Mouse (Mus musculus) liver, embryonic 14.5 days (tissue): Measurements from ENCODE around the gene Ppp2r3a. TPM values are rescaled to one million over a fixed set of nuclear protein-coding genes. Genes with fewer than 3 reads are reported as not detected.

Experiments used
- ATAC-seq: fragments of 200-750 bp; cut with Nextera tagmentation; 2 replicates; pipeline ENCODE4 v1.8.0; 2017; ENCODE audit warnings: moderate number of reproducible peaks, mild to moderate bottlenecking, moderate library complexity; ENCODE audit not compliant: insufficient read depth
- DNase-seq, 3 experiments: peaks; one replicate each; pipeline ENCODE4 v3.0.0-alpha.2; 2012 to 2013; ENCODE audit warnings: low read depth in 3 of 3, low spot score in 3 of 3
- H3K27ac ChIP-seq: fragments of 300-500 bp; sonication (generic); 2 replicates; pipeline ENCODE4 v1.5.1; 2014; ENCODE audit warnings: moderate library complexity, mild to moderate bottlenecking, control low read depth, inconsistent platforms
- H3K27me3 ChIP-seq: fragments of 300-500 bp; sonication (generic); 2 replicates; pipeline ENCODE4 v1.6.1; 2014; ENCODE audit warnings: mild to moderate bottlenecking, low read length, moderate library complexity; ENCODE audit not compliant: control insufficient read depth, insufficient read depth
- H3K36me3 ChIP-seq: fragments of 300-500 bp; sonication (generic); replicated peaks from 2 replicates; pipeline ENCODE4 v1.6.1; 2014; ENCODE audit warnings: low read depth; ENCODE audit not compliant: control insufficient read depth, insufficient read depth
- H3K4me1 ChIP-seq, 2 experiments: fragments of 200-500 bp in 1 of 2; fragments of 300-500 bp in 1 of 2; sonication (generic) in 1 of 2; replicated peaks; 2 replicates each; pipeline ENCODE4 v1.6.1; 2012 to 2014; ENCODE audit warnings: antibody characterized with exemption in 1 of 2, inconsistent platforms in 1 of 2, low read length in 1 of 2; ENCODE audit not compliant: control insufficient read depth in 2 of 2, insufficient read depth in 2 of 2
- H3K4me2 ChIP-seq: fragments of 300-500 bp; sonication (generic); 2 replicates; pipeline ENCODE4 v1.6.1; 2014; ENCODE audit warnings: low read depth, mild to moderate bottlenecking, control low read depth, moderate library complexity
- H3K4me3 ChIP-seq, 2 experiments: fragments of 200-500 bp in 1 of 2; fragments of 300-500 bp in 1 of 2; sonication (generic) in 1 of 2; 2 replicates each; pipeline ENCODE4 v1.5.1; 2012 to 2014; ENCODE audit warnings: low read depth in 2 of 2, low read length in 2 of 2, mild to moderate bottlenecking in 2 of 2, control low read depth in 1 of 2, inconsistent platforms in 1 of 2, moderate library complexity in 1 of 2; ENCODE audit not compliant: insufficient read depth in 1 of 2
- H3K9ac ChIP-seq: fragments of 300-500 bp; sonication (generic); replicated peaks from 2 replicates; pipeline ENCODE4 v1.6.1; 2014; ENCODE audit warnings: mild to moderate bottlenecking, control low read depth, moderate library complexity
- H3K9me3 ChIP-seq: fragments of 300-500 bp; sonication (generic); 2 replicates; pipeline ENCODE4 v1.6.1; 2016; ENCODE audit warnings: low read length, mixed read lengths; ENCODE audit not compliant: control insufficient read depth
- CTCF ChIP-seq: IDR thresholded peaks from 2 replicates; pipeline ENCODE4 v1.5.1; 2016; ENCODE audit warnings: antibody characterized with exemption, low read depth, control low read depth
- EP300 ChIP-seq: IDR thresholded peaks from 2 replicates; pipeline ENCODE4 v1.6.1; 2016; ENCODE audit warnings: antibody characterized with exemption, low read depth
- WGBS: fragments of 180-500 bp; shearing (Covaris S2); extraction: QIAGEN DNeasy Blood & Tissue Kit; methylation state at CpG from one replicate; pipeline ENCODE4 v1.1.7; 2014; ENCODE audit not compliant: insufficient replicate concordance; 5-methylcytosine and 5-hydroxymethylcytosine counted together
- polyA plus RNA-seq, 2 experiments: library from polyadenylated mRNA; depleted of rRNA in 1 of 2; stranded (reverse) in 1 of 2; unstranded in 1 of 2; fragments of >200 nt; fragmentation: Nextera tagmentation in 1 of 2; extraction: Ambion mirVana in 1 of 2; gene quantifications; 2 replicates each; pipeline versions ENCODE4 v1.2.1 to v1.2.3; 2012 to 2014

Ppp2r3a gene
- polyA plus RNA-seq, 2 experiments, result 2.1 TPM

DNA sequence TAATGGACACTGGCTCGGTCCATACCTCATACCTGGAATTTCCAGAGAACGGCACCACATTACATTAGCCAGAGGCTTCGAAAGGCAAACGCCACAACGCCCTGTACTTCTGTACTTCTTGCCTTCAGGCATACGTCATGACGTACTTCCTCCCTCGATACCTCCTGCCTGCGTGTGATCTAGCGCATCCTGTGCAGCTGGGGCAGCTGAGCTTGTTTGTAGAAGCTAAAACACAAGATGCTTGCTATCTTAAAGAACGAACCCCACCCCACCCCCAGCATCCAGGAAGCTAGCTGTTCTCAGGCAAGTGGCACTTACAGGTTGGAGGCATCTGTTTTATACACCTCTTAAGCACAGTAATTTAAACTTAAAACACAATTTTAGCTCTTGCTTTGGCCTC lies 190.6 kb downstream of the Ppp2r3a start:
- Histone ChIP-seq H3K4me3 (no peak overlapping the region), H3K36me3 (no peaks in the 10 kb centered on the region), H3K27me3 (no peaks in the 10 kb centered on the region), H3K9ac (no peak overlapping the region), H3K4me1 (no peaks in the 10 kb centered on the region), H3K4me2 (no peak overlapping the region), H3K27ac (no peak overlapping the region), H3K9me3 (no peaks in the 10 kb centered on the region)
- DNase-seq (no peak), ATAC-seq (no peak)
- TF ChIP-seq EP300, result no peak
- no peak for TF ChIP-seq CTCF
- 44% methylated on average over 11 of the region's 11 CpGs for whole genome bisulfite sequencing

DNA sequence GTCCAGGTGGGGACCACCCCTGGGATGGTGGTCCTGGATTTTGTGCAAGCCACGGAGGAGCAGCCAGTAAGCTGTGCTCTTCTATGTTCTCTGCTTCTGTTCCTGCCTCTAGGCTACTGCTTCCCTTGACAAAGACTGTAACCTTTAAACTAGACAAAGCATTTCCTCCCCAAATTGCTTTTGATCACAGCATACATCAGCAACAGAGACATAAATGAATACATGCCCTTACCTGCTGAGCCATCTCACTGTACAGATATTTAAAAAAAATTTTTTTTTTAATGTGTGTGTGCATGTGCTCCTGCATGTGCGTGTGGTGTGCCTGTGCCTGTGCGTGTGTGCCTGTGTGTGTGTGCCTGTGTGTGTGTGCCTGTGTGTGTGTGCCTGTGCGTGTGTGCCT lies 194.4 kb downstream of the Ppp2r3a start:
- DNase-seq, result no peak
- H3K9me3 ChIP-seq, result no peaks in the 10 kb centered on the region
- no peaks in the 10 kb centered on the region for H3K4me1 ChIP-seq
- no peak overlapping the region for H3K4me3 ChIP-seq
- 84% methylated on average over 4 of the region's 4 CpGs for WGBS
- no peak overlapping the region for H3K9ac ChIP-seq
- TF ChIP-seq EP300, result no peak
- no peak for TF ChIP-seq CTCF
- no peak for ATAC-seq
- no peak overlapping the region for H3K4me2 ChIP-seq
- H3K27me3 ChIP-seq, result no peaks in the 10 kb centered on the region
- no peak overlapping the region for H3K27ac ChIP-seq
- no peaks in the 10 kb centered on the region for H3K36me3 ChIP-seq

Other genes starting within 250 kb of the Ppp2r3a start
- 12.8 and 15.7 TPM in 2 replicates for gene Pccb, start 216.9 kb downstream of the Ppp2r3a start, polyA plus RNA-seq (2012; rRNA removed)
- 6.4 and 7.8 TPM in 2 replicates for gene Pccb, start 216.9 kb downstream of the Ppp2r3a start, polyA plus RNA-seq (2014; fragmentation: Nextera tagmentation; extraction: Ambion mirVana)
- 8.2 and 9.4 TPM in 2 replicates for gene Msl2, start 177.7 kb downstream of the Ppp2r3a start, polyA plus RNA-seq (2012; rRNA removed)
- 2.3 and 2.5 TPM in 2 replicates for gene Msl2, start 177.7 kb downstream of the Ppp2r3a start, polyA plus RNA-seq (2014; fragmentation: Nextera tagmentation; extraction: Ambion mirVana)